Mouse (Mus musculus): ENCODE measurements around the gene Lrrc29.
"Not testable (repeated sequence)": the region's sequence is repeated elsewhere in the genome, so short reads cannot be mapped to it uniquely, and the experiment has no call there.

Lrrc29 gene

GRCm38 (mm10) chr8:105297511-105298192, 28.4 kb downstream of the Lrrc29 start, which contains the start of gene E2f4:
Gene E2f4, plus strand, starts transcription at chr8:105297663.
- in situ Hi-C loops (cut with MboI; ENCODE audit: low pct_unique_long_range_greater_than_20kb in 1 of 2, low sequenced_read_pairs in 2 of 2, unreplicated experiment in 1 of 2): no loop called here

GRCm38 (mm10) chr8:105295895-105296573, 30.0 kb downstream of the Lrrc29 start, which contains the start of gene Exoc3l:
Gene Exoc3l, minus strand, starts transcription at chr8:105296101.
- in situ Hi-C loops (cut with MboI; ENCODE audit: low pct_unique_long_range_greater_than_20kb in 1 of 2, low sequenced_read_pairs in 2 of 2, unreplicated experiment in 1 of 2): no loop called here

GRCm38 (mm10) chr8:105295256-105295655, 30.8 kb downstream of the Lrrc29 start:
- in situ Hi-C loops (cut with MboI; ENCODE audit: low pct_unique_long_range_greater_than_20kb in 1 of 2, low sequenced_read_pairs in 2 of 2, unreplicated experiment in 1 of 2): no loop called here

- in situ Hi-C loops (cut with MboI; ENCODE audit: low pct_unique_long_range_greater_than_20kb in 1 of 2, low sequenced_read_pairs in 2 of 2, unreplicated experiment in 1 of 2): no loop called here
These were observed 31.3 kb downstream of the Lrrc29 start for GRCm38 (mm10) chr8:105294776-105295175.

GRCm38 (mm10) chr8:105293405-105293804, 32.7 kb downstream of the Lrrc29 start:
- in situ Hi-C loops (cut with MboI; ENCODE audit: low pct_unique_long_range_greater_than_20kb in 1 of 2, low sequenced_read_pairs in 2 of 2, unreplicated experiment in 1 of 2): no loop called here

GRCm38 (mm10) chr8:105292471-105292870, 33.6 kb downstream of the Lrrc29 start:
- in situ Hi-C loops (cut with MboI; ENCODE audit: low pct_unique_long_range_greater_than_20kb in 1 of 2, low sequenced_read_pairs in 2 of 2, unreplicated experiment in 1 of 2): no loop called here

GRCm38 (mm10) chr8:105291802-105292201, 34.3 kb downstream of the Lrrc29 start:
- in situ Hi-C loops (cut with MboI; ENCODE audit: low pct_unique_long_range_greater_than_20kb in 1 of 2, low sequenced_read_pairs in 2 of 2, unreplicated experiment in 1 of 2): not testable (repeated sequence)

GRCm38 (mm10) chr8:105291364-105291763, 34.7 kb downstream of the Lrrc29 start:
- in situ Hi-C loops (cut with MboI; ENCODE audit: low pct_unique_long_range_greater_than_20kb in 1 of 2, low sequenced_read_pairs in 2 of 2, unreplicated experiment in 1 of 2): not testable (repeated sequence)

- in situ Hi-C loops (cut with MboI; ENCODE audit: low pct_unique_long_range_greater_than_20kb in 1 of 2, low sequenced_read_pairs in 2 of 2, unreplicated experiment in 1 of 2): no loop called here
These were observed 35.3 kb downstream of the Lrrc29 start for GRCm38 (mm10) chr8:105290554-105291314.

- in situ Hi-C loops (cut with MboI; ENCODE audit: low pct_unique_long_range_greater_than_20kb in 1 of 2, low sequenced_read_pairs in 2 of 2, unreplicated experiment in 1 of 2): loop anchor here (10.0 kb wide), 3 partner anchors 155 to 225 kb away; partner anchors contain the start of gene Ces4a (in 1 of the 2)
These were observed 36.1 kb downstream of the Lrrc29 start, which contains the start of gene 4931428F04Rik for GRCm38 (mm10) chr8:105289805-105290460. Gene 4931428F04Rik, minus strand, starts transcription at chr8:105289864.

- in situ Hi-C loops (cut with MboI; ENCODE audit: low pct_unique_long_range_greater_than_20kb in 1 of 2, low sequenced_read_pairs in 2 of 2, unreplicated experiment in 1 of 2): loop anchor here (10.0 kb wide), 3 partner anchors 154 to 224 kb away; partner anchors contain the start of gene Ces4a (in 1 of the 2)
These were observed 36.9 kb downstream of the Lrrc29 start for GRCm38 (mm10) chr8:105288958-105289732.

- in situ Hi-C loops (cut with MboI; ENCODE audit: low pct_unique_long_range_greater_than_20kb in 1 of 2, low sequenced_read_pairs in 2 of 2, unreplicated experiment in 1 of 2): loop anchor here (10.0 kb wide), 3 partner anchors 153 to 223 kb away; partner anchors contain the start of gene Ces4a (in 1 of the 2)
These were observed 37.8 kb downstream of the Lrrc29 start for GRCm38 (mm10) chr8:105288231-105288630.

- in situ Hi-C loops (cut with MboI; ENCODE audit: low pct_unique_long_range_greater_than_20kb in 1 of 2, low sequenced_read_pairs in 2 of 2, unreplicated experiment in 1 of 2): loop anchor here (10.0 kb wide), 3 partner anchors 152 to 222 kb away; partner anchors contain the start of gene Ces4a (in 1 of the 2)
These were observed 39.2 kb downstream of the Lrrc29 start for GRCm38 (mm10) chr8:105286907-105287306.

- in situ Hi-C loops (cut with MboI; ENCODE audit: low pct_unique_long_range_greater_than_20kb in 1 of 2, low sequenced_read_pairs in 2 of 2, unreplicated experiment in 1 of 2): loop anchor here (10.0 kb wide), 3 partner anchors 151 to 221 kb away; partner anchors contain the start of gene Ces4a (in 1 of the 2)
These were observed 40.6 kb downstream of the Lrrc29 start for GRCm38 (mm10) chr8:105285514-105285913.

- in situ Hi-C loops (cut with MboI; ENCODE audit: low pct_unique_long_range_greater_than_20kb in 1 of 2, low sequenced_read_pairs in 2 of 2, unreplicated experiment in 1 of 2): loop anchor here (10.0 kb wide), 3 partner anchors 148 to 218 kb away; partner anchors contain the start of gene Ces4a (in 1 of the 2)
These were observed 43.0 kb downstream of the Lrrc29 start for GRCm38 (mm10) chr8:105283074-105283473.

- in situ Hi-C loops (cut with MboI; ENCODE audit: low pct_unique_long_range_greater_than_20kb in 1 of 2, low sequenced_read_pairs in 2 of 2, unreplicated experiment in 1 of 2): loop anchor here (10.0 kb wide), 3 partner anchors 147 to 217 kb away; partner anchors contain the start of gene Ces4a (in 1 of the 2)
These were observed 43.8 kb downstream of the Lrrc29 start for GRCm38 (mm10) chr8:105282239-105282638.

- in situ Hi-C loops (cut with MboI; ENCODE audit: low pct_unique_long_range_greater_than_20kb in 1 of 2, low sequenced_read_pairs in 2 of 2, unreplicated experiment in 1 of 2): loop anchor here (10.0 kb wide), 3 partner anchors 147 to 217 kb away; partner anchors contain the start of gene Ces4a (in 1 of the 2)
These were observed 44.3 kb downstream of the Lrrc29 start for GRCm38 (mm10) chr8:105281821-105282220.
